ENCODE assay signal across 24 mouse cellular contexts in genomic region chr13:102862981-102863380, GRCm38 (mm10).
DNase-seq lines count a peak whose midpoint lies in the region; ATAC-seq lines count a peak whose summit lies in the region.
"Had no signal": no experiment of that assay in that cellular context is flagged by ENCODE, and none has a peak within 500 bp of the region (broad histone marks: within the 10 kb centered on the region; RNA-seq: fewer than 3 reads in every experiment).

No protein-coding gene starts in this region.

- peaks cover 94% of the 10 kb centered on the region for H3K4me1 ChIP-seq in megakaryocyte, embryonic 14.5 days

- H3K27me3 ChIP-seq in megakaryocyte, embryonic 14.5 days (replicated peaks), result no peaks in the 10 kb centered on the region
- H3K27me3 ChIP-seq: embryonic facial prominence, embryonic 15.5 days; heart, embryonic 13.5 days; hindbrain, embryonic 15.5 days; Patski had no signal

- no peaks in the 10 kb centered on the region for H3K9me3 ChIP-seq in megakaryocyte, embryonic 14.5 days
- H3K9me3 ChIP-seq: embryonic facial prominence, embryonic 15.5 days; G1E had no signal

- peak overlapping the region; percentile 60 for H3K4me3 ChIP-seq in megakaryocyte, embryonic 14.5 days (replicated peaks)
- H3K4me3 ChIP-seq: embryonic facial prominence, embryonic 15.5 days; erythroblast, embryonic 14.5 days; forebrain, embryonic 10.5 days; gastrocnemius, adult 2 months; heart, embryonic 13.5 days; hindbrain, embryonic 15.5 days had no signal

- H3K36me3 ChIP-seq in megakaryocyte, embryonic 14.5 days (replicated peaks; ENCODE audit: low read length), result peaks cover 11% of the 10 kb centered on the region
- H3K36me3 ChIP-seq: embryonic facial prominence, embryonic 15.5 days; G1E; hindbrain, embryonic 15.5 days had no signal

- peak; percentile 21 for DNase-seq in adipocyte (ENCODE audit: low spot score)
- peak; percentile 44 for DNase-seq in embryo, embryonic 11.5 days (ENCODE audit: low read depth, low spot score)
- no peak for DNase-seq in lung, adult 18-20 months
- DNase-seq in adrenal gland, adult 2 months, result no peak
- DNase-seq in testis, postnatal 14 days (ENCODE audit: low spot score), result no peak
- DNase-seq: adrenal gland, postnatal 10 days; cerebellum, adult 11 months; cerebellum, adult 8-10 months; cerebellum, postnatal 14 days; gastrocnemius, adult 2 months; gastrocnemius, postnatal 25 days; heart, postnatal 36 days had no signal

- no peak for ATAC-seq in megakaryocyte, adult 5-6 weeks (ENCODE audit: poor library complexity, severe bottlenecking)
- ATAC-seq: CD4-positive, CD25-positive, alpha-beta regulatory T cell, adult 4 months; forebrain, embryonic 14.5 days; intestine, embryonic 16.5 days; Patski had no signal

Comparison
In these comparisons a context has a peak if more than half of its experiments do, and no peak if none do; other contexts are left out.
1. DNase-seq: peak in adipocyte (single experiment) and embryo, embryonic 11.5 days (single experiment); none in lung, adult 18-20 months (0 of 2), adrenal gland, adult 2 months (single experiment) and testis, postnatal 14 days (single experiment).